Mouse (Mus musculus): ENCODE results near the gene Hpca. TPM values are rescaled to one million over a fixed set of nuclear protein-coding genes. Genes with fewer than 3 reads are reported as not detected.

The Hpca gene
- not detected for total RNA-seq (2021)
- long read RNA-seq, experiment 1: 0 reads
- long read RNA-seq, experiment 2: 0 reads

DNA sequence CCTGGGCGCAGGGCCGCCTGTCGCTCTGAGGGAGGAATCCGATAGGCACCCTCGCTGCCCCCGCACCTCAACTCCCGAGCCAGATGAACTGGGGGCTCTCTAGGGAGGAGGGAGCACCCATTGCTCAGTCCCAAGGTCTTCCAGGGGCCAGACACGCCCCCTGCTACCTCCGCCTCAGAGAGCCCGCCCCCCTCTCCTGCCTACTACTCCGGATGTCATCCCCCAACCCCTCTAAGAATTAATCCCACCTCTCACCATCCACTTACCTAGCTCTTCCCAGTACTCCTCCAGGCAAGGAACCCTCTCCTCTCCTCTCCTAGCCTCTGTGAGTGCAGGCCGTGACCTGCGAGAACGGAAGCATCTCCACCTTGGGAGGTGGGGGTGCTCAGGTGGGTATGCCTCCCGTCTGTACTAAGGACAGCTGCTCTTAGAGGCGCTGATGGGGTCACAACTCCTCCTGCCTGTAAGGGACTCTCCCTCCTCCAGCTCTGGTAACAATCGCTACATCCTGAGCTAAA lies at the start of gene Hpca:
TSS of gene Hpca (minus strand) at position 468 of the 518 bp plus-strand sequence.
- no peak for DNase-seq (ENCODE audit: low spot score)

DNA sequence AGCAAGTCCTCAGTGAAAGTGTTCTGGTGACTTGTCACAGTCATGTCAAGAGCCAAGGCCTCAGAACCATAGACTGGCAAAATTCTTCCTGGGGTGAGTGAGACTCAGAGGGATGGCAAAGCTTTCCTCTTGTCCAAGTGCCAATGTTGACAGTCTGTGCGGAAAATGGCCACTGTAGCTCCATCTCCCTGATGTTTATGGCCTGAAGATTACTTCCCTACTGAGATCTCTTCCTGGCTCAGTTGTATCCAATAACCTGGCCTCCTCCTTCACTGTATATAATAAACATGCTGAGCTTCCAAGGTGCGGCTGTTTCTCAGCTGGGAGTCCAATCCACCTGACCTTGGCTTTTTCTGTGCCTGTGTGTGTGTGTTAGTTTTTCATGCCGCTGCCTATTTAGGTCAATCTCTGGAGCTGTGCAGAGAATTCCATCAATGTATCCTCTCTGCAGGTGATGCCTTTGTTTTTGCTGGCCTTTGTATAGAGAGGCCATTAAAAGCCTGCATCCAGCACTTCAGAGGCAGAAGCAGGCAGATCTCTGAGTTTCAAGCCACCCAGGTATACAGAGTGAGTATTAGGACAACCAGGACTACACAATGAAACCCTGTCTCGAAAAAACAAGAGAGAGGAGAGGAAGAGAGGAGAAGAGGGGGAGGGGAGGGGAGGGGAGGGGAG lies 39.9 kb upstream of the Hpca start:
- DNase-seq (ENCODE audit: low spot score): no peak

DNA sequence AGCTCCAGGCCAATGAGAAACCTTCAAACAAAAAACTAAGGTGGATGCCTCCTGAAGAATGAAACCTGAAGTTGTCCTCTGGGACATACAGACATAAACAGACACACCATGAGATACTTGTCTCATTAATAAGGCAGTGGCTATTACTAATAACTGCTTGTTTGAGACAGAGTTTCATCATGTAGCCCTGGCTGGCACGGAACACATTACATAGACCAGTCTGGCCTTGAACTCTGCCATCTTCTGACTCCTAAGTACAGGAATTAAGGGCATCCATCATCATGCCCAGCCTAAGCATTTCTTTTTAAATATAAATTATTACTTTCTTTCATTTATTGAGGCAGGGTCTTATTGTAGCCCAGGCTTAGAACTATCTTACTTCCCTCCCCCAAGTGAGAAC lies 39.2 kb upstream of the Hpca start:
- DNase-seq (ENCODE audit: low spot score): no peak

DNA sequence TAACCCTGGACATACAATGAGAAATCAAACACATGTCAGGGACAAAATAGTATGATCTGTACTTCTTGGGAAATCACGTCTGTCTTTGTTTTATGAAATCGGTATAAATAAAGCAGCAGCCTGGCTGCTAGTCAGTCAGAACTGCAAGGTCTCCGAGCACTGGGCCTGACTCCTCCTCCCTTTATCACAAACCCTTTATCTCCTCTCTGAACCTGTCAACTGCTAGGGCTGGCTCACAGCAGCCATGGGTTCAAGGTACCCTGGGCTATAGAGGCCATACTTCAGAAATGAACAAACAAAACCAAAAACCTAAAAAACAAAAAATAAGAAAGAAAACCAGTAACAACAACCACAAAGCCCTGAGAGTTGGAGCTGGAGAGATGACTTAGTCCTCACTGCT lies 36.7 kb upstream of the Hpca start:
- DNase-seq (ENCODE audit: low spot score): no peak

DNA sequence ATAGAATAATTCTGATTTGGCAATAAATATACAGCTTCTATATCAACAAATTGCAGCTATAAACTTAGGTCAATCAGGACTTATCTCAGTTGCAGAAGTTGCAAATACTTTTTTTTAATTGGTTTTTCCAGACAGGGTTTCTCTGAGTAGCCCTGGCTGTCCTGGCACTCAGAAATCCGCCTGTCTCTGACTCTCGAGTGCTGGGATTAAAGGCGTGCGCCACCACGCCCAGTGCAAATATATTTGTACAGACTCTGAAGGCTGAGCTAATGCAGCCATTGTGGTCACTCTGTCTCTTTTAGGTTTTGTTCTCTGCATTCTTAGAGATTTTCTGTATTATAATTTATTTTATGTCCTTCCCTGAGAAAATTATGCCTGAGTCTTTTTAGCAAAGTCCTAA lies 35.7 kb upstream of the Hpca start:
- no peak for DNase-seq (ENCODE audit: low spot score)

DNA sequence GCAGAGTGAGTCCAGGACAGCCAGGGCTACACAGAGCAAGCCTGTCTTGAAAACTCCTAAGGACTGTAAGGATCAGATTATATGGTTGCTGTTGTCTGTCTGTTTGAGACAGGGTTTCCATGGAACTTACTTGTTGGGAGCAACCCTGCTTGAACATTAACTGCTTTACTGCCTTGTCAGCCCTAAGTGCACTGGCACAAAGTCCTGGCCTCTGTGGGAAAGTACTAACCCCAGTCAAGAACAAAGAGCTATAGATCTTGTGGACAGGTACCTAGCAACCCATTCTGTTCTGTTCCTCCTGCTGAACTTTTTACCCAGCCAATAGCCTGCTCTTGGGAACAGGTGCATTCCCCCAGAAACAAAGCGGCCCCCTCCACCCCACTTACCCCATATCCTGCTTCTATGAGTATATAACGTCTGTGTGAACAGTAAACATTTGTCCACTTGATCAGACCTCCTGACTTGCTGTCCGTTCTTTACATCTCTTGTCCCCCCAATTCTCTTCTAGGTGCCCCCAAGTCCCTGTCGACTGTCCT lies 29.5 kb upstream of the Hpca start:
- no peak for DNase-seq (ENCODE audit: low spot score)

DNA sequence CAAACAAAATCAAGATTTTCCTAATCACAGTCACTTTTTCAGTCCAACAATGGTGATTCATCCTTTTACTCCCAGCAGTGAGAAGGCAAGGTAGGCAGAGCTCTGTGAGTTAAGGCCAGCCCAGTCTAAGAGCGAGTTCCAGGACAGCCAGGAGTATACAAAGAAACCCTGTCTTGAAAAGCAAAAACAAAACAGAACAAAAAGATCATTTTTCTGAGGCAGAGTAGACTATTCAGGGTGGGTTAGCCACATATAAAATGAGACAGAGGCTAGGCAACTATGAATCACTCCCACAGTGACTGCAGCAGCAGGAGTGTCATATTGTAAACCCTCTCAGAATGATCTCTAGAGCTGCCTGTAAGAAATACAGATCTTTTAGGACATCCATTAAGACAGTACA lies 27.5 kb upstream of the Hpca start:
- no peak for DNase-seq (ENCODE audit: low spot score)

DNA sequence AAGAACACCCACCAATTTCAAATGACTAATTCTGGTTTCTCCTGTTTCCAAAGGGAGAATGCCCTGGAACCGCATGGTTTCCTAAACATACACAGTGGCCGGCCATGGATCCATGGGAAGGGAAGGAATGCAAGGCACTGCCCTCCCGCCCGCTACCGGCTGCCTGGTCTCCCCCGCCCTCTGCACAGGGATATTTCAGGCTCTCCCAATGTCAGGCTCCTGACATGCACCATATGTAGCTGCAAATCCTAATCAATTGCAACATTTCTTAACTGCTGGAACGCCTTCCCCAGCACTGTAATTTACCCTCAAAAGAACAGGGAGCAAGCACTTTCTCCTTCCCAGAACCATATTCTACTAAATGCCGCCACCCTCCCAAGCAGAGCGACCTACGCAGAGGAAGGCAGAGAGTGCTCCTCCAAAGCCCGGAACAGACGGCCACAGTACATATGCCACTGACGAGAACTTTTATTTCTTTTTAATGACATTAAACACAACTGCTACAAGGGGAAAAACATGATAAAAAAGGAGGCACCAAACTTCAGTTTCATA lies 25.8 kb upstream of the Hpca start:
- no peak for DNase-seq (ENCODE audit: low spot score)

DNA sequence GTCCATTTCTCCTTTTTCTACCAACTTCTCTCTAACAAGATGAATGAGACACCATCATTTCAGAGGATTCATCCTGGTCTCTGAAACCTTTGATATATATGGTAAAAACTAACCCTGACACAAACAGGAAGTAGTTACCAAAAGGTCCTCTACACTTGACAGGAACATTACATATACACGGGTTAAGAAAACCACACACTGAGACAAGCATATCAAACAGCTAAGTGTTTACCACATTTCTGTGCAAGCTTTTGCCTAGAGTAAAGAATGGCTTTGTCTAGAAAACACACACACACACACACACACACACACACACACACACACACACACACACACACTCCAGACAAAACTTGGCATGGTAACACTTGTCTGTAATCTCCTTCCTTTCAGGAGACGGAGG lies 24.6 kb upstream of the Hpca start:
- no peak for DNase-seq (ENCODE audit: low spot score)

DNA sequence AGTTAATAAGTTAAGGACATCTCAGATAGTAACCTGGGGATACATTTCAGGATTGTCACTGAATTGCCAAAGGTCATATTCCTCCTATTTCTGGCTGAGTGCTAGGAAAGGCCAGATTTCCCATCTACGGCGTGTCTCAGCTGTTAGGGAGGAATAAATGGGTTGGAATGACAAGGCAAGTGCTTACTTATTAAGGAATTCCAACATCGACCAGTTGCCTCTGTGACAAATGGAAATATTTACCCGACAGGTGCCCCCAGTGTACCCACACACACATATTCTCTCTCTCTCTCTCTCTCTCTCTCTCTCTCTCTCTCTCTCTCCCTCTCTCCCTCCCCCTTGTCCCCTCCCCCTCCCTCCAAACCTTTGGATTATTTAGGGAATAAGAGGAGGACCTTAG lies 24.1 kb upstream of the Hpca start:
- DNase-seq (ENCODE audit: low spot score): no peak

DNA sequence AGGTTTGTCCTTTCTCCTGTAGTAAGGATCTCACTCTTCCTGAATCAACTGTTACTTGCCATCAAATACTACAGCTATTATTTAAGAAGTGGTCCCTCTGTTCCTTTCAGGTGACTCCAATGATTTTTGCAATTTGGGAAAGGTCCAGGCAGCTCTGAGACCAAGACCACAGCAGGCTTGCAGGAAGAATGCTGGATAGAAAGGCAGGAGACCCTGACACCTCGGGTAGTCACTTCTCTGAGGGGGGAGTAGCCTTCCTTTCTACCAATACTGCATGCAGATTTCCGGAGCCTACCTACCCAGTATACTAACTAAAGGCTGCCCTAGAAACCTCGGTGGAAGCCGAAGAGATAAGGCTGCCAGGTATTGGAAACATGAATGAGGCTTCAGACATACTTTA lies 23.6 kb upstream of the Hpca start:
- DNase-seq (ENCODE audit: low spot score): no peak

DNA sequence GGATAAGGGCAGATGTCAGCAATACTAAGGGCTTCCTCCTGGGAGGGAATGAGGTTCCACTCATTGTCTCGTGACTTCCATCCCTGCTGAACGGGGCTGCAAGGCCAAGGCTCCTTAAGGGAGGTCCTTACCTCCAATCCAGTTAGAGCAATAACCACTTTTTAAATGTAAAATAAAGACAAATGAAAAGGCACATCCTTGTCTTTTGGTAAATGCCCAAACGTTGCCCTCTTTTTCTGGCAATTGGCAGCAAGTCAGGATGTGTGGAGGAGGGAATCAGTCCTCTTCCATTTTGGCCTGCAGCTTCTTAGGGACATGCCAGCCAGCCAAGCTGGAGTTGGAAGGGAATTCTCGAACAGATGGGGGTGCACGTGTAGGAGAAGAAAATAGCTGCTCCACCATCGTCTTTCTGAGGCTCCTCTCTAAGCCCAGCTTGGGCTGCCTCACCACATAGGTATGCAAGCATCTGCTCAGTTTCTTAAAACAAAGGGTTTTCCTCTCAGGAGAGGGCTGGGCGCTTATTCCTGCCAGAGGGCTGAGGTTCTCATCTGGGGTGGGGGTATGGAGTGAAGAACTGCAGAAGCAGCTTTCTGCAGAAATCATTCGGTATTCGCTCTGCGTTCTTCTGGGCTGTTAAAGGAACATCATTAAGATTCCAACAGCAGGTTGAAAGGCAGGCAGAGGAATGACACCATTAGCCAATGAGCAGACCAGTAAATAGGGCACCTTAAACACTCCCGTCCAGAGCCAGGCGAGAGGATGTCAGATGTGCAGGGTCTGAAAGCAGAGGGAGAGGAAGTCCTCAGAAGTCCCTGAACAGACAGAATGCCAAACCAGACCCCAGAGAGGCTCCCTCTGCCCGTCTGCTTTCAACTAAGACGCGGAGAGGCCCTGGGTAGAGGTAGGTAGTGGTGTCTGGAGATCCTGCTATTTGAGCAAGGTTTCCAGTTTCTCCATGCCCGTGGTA lies 22.8 kb upstream of the Hpca start:
- DNase-seq (ENCODE audit: low spot score): no peak

DNA sequence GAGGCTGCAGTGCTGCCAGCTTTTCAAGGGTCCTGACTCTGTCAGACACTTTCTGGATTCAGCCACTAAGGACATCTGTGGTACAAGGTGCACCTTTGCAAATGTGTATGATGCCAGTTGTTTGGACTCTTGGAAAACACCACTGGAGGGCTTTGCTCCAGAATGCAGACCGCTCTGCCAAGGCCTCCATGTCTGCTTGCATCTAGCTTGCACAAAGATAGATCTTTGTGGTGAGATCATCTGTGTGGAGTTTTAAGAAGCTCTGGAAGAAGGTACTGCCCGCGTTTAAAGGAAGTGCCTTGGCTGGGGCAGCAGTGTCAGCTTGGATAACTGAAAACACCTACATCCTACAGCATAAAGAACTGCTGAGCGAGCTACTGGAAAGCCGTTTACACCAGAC lies 21.7 kb upstream of the Hpca start:
- DNase-seq (ENCODE audit: low spot score): no peak

DNA sequence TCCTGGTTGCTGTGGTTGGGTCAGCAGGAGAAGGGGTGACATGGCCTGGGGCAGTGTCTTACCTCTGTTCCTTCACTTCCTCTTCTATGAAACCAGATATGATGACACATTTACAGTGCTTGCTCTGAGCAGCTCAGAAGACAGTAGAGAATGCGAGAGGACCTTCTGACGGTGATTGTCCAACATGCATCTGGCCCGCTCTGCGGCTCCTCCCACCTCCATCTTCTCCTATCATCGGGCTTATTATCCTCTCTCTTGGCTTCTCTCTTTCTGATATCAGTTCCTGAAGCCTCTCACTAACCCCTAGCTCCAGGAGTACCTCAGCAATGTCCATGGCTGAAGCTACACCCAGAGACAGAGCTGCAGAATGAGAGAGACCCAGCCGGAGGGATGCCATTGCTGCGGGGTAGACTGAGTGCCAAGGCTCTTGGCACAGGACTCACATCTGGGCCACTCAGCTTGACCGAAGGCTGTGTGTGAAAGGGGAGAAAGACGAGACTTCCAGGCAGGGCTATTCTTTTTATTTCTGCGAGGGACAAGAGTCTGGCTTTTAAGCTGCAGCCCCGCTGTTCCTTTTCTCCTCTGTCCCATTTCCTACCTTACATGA lies 20.7 kb upstream of the Hpca start:
- DNase-seq (ENCODE audit: low spot score): no peak

DNA sequence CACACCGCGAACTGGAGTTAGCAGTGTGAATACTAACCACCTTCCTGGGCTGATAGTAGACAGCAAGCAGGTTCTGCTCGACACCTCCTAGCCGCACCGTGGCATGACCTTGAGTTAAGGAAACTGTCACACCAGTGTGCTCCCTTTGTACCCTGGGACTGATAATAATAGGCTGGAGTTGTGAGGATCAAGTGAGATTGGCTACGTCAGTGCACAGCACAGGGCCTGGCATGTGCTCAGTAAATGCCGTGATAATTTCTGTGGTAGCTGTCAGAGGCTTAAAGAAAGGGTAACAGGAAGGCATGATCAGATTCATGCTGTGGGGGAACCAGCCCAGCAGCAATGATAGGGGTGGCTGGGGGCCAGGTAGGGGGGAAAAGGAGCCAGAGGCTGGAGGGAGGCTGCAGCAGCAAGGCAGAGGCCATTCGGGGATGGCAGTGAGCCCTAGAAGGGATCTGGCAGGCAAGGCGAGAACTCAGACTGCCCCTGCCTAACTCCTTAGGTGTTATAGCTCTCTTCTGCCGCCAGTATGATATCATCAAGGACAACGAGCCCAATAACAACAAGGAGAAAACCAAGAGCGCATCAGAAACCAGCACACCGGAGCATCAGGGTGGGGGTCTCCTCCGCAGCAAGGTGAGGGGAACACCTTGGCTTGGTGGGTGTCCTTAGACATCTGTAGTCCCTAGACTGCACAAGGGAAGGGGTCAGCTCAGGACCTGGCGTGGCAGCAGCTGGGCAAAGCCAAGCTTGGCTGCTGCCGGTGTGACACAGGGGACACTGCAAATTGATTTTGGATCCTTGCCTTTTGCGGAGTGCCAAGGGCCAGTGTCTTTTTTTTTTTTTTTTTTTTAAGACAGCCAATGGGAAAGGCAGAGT lies 20.0 kb upstream of the Hpca start:
- no peak for DNase-seq (ENCODE audit: low spot score)

DNA sequence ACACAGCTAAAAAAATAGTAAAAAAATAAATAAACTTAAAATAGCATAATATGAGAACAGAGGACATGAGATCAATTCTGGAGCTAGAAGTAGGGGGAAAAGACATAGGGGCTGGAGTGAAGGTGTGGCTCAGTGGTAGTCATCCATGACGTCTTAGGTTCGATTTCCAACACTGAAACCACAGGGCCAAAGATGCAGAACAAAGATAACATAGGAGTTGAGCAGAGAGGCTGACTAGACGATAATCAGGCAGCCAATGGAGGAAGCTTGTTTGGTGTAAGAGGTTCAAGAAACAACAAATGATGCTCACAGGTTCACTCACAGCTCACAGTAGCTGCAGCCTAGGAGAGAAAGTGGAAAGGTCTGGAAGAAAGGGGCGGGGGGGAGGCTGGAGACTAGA lies 19.0 kb upstream of the Hpca start:
- DNase-seq (ENCODE audit: low spot score): no peak

DNA sequence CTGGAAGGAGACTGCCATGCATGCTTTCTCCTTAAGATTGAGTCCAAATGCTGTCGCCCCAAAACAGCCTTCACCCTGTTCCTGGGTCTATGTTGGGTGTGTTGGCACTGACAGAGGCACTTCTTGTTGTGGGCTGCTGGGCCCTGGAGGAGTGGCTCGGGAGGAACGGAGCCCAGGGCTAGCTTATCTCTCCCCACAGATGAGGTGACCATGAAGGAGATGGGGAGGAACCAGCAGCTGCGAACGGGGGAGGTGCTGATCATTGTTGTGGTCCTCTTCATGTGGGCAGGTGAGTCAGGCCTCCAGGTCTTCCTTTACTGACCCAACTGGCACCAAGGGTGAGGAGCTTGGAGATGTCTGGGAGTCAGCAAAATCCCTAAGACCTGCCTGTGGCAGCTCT lies 17.8 kb upstream of the Hpca start:
- no peak for DNase-seq (ENCODE audit: low spot score)

DNA sequence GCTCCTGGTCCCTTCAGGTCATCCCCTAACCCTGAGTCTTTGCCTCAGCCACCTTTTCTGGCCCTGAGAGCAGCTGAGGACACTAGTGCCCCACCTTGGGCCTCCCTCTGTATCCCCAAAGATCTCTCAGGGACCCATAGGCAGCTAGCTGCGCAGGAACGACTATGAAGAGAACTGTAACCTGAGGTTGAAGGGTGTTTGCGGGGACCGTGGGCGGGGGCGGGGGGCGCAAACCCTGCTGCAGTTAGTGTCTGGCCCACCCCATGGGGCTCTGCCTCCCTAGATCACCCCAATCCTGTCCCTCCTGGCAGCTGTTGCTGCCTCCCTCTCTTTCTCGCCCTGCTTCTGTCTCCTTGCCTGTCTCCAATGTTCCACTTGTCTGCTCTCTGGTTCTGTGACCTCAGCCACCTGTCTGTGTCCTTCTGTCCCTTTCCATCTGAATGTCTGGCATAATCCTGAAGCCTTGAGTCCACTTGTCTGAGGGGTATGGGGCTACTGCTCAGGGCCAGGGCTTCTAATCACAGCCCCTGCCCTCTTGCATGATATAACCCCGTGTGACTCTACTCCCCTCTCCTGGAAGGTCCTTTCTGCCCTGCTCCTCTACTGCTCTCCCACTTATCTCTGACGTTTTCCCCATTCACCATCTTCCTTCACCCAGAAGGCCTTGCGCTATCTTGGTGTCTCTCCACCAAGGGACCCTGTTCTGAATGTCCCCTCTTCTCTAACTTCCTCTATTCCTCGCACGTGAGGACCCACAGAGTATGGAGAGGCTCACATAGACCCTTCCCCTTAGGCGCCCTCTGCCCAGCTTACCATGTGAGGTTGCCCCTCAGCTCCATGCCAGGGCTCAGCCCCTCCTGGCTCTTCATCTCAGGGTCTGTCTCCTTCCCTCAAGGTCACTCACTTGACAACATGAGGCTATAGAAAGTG lies 15.8 kb upstream of the Hpca start:
- no peak for DNase-seq (ENCODE audit: low spot score)

DNA sequence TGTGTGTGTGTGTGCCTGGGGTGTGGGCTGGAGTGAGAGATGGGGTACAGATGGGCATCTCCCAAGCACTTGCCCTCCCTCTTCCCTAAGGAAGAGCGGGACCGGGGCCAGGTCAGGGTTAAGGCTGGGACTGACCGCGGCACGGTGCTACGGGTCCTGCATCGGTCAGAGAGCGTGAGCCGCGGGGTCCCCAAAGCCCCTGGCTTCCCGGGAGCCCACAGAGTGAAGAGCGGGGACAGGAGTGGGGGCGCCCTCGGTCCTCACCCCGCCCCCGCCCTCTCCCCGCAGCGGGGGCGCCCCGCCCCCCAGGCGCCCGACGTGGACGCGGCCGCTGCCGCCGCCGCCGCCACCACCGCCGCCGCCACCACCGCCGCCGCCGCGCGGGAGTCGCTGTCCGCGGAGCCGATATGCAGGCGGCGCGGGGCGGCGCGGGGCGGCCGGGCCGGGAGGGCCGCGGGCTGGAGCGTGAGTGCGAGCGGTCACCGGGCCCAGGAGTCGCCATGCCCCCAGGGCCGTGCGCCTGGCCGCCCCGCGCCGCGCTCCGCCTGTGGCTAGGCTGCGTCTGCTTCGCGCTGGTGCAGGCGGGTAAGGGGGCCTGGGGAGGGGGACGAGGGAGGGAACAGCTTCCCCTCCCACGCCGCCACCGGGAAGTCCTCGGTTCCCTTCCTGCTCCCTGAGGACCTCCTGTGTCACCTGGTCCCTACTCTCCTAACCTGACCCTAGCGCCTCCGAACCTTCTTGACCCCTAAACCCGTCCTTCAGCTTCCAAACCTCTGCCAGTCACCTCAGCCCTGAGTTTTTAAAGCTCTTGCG lies 14.9 kb upstream of the Hpca start, which contains the start of gene Fndc5:
TSS of gene Fndc5 (plus strand) at position 421 of the 813 bp plus-strand sequence.
- DNase-seq (ENCODE audit: low spot score): no peak

Measured in gastrocnemius, adult 18-20 months (tissue).